Mouse (Mus musculus) limb, embryonic 14.5 days (tissue): ENCODE results near the gene Myo1d. TPM values are rescaled to one million over a fixed set of nuclear protein-coding genes. Genes with fewer than 3 reads are reported as not detected.

Source experiments
- ATAC-seq: fragments of 200-750 bp; cut with Nextera tagmentation; 2 replicates; pipeline ENCODE4 v1.8.0; 2017; ENCODE audit warnings: low read depth, moderate number of reproducible peaks, moderate TSS enrichment; ENCODE audit not compliant: low FRiP score
- DNase-seq: peaks from one replicate; pipeline ENCODE4 v3.0.0-alpha.2; 2015; ENCODE audit warnings: low spot score
- H3K27ac ChIP-seq: fragments of 300-500 bp; sonication (generic); replicated peaks from 2 replicates; pipeline ENCODE4 v1.5.1; 2014; ENCODE audit warnings: low read depth, mild to moderate bottlenecking, low read length, moderate library complexity, mixed read lengths
- H3K27me3 ChIP-seq: fragments of 300-500 bp; sonication (generic); 2 replicates; pipeline ENCODE4 v1.6.1; 2014; ENCODE audit warnings: low read length, mixed read lengths; ENCODE audit not compliant: control insufficient read depth, insufficient read depth
- H3K36me3 ChIP-seq: fragments of 300-500 bp; sonication (generic); 2 replicates; pipeline ENCODE4 v1.6.1; 2014; ENCODE audit warnings: mild to moderate bottlenecking, low read length, moderate library complexity, mixed read lengths; ENCODE audit not compliant: control insufficient read depth, insufficient read depth
- H3K4me1 ChIP-seq: fragments of 300-500 bp; sonication (generic); 2 replicates; pipeline ENCODE4 v1.6.1; 2014; ENCODE audit warnings: antibody characterized with exemption, low read length, mixed read lengths; ENCODE audit not compliant: control insufficient read depth, insufficient read depth
- H3K4me2 ChIP-seq: fragments of 300-500 bp; sonication (generic); replicated peaks from 2 replicates; pipeline ENCODE4 v1.6.1; 2014; ENCODE audit warnings: low read depth, mild to moderate bottlenecking, low read length, moderate library complexity; ENCODE audit not compliant: severe bottlenecking
- H3K4me3 ChIP-seq: fragments of 300-500 bp; sonication (generic); replicated peaks from 2 replicates; pipeline ENCODE4 v1.5.1; 2014; ENCODE audit warnings: low read length
- H3K9ac ChIP-seq: fragments of 300-500 bp; sonication (generic); 2 replicates; pipeline ENCODE4 v1.6.1; 2014; ENCODE audit warnings: mild to moderate bottlenecking, low read depth, low read length, moderate library complexity; ENCODE audit not compliant: severe bottlenecking
- H3K9me3 ChIP-seq: fragments of 300-500 bp; sonication (generic); 2 replicates; pipeline ENCODE4 v1.6.1; 2016; ENCODE audit warnings: low read length; ENCODE audit not compliant: control insufficient read depth
- POLR2A ChIP-seq: fragments of 200-500 bp; IDR thresholded peaks from 2 replicates; pipeline ENCODE4 v1.8.0; 2012; ENCODE audit warnings: inconsistent platforms, mild to moderate bottlenecking, moderate library complexity, borderline replicate concordance; ENCODE audit not compliant: insufficient read depth, insufficient read length; ENCODE audit errors: extremely low read depth
- WGBS: fragments of 180-500 bp; shearing (Covaris S2); extraction: QIAGEN DNeasy Blood & Tissue Kit; methylation state at CpG from one replicate; pipeline ENCODE4 v1.1.7; 2014; 5-methylcytosine and 5-hydroxymethylcytosine counted together
- polyA plus RNA-seq, 2 experiments: library from polyadenylated mRNA; depleted of rRNA in 1 of 2; stranded (reverse) in 1 of 2; unstranded in 1 of 2; fragments of >200 nt; fragmentation: Nextera tagmentation in 1 of 2; extraction: Ambion mirVana in 1 of 2; gene quantifications; 2 replicates each; pipeline versions ENCODE4 v1.2.1 to v1.2.3; 2012 to 2014

Gene Myo1d
- polyA plus RNA-seq, 2 experiments, result 6.6 to 8.3 TPM

GRCm38 (mm10) chr11:80815354-80815753, 35.5 kb upstream of the Myo1d start:
- no peak for TF ChIP-seq POLR2A
- no peak overlapping the region for H3K27ac ChIP-seq
- no peak for ATAC-seq
- no peak for DNase-seq
- H3K4me3 ChIP-seq, result no peak overlapping the region
- peaks cover 16% of the 10 kb centered on the region for H3K4me1 ChIP-seq
- no peaks in the 10 kb centered on the region for H3K27me3 ChIP-seq
- H3K4me2 ChIP-seq, result no peak overlapping the region
- no peaks in the 10 kb centered on the region for H3K9me3 ChIP-seq
- H3K9ac ChIP-seq, result no peak overlapping the region
- 86% methylated on average over 7 of the region's 7 CpGs for WGBS
- peaks cover 53% of the 10 kb centered on the region for H3K36me3 ChIP-seq

- Histone ChIP-seq H3K4me1 (peaks cover 13% of the 10 kb centered on the region), H3K4me3 (peak overlapping the region; percentile 57), H3K36me3 (peaks cover 32% of the 10 kb centered on the region), H3K9ac (peak overlapping the region; percentile 89), H3K9me3 (no peaks in the 10 kb centered on the region), H3K4me2 (peak overlapping the region; percentile 91), H3K27ac (peak overlapping the region; percentile 80; the same call in 1 of the 2 replicates), H3K27me3 (no peaks in the 10 kb centered on the region)
- TF ChIP-seq POLR2A, result no peak
- DNase-seq, result no peak
- 13% methylated on average over 5 of the region's 5 CpGs for WGBS
- no peak for ATAC-seq
Observed at GRCm38 (mm10) chr11:80811156-80811555, 31.3 kb upstream of the Myo1d start.

GRCm38 (mm10) chr11:80809993-80810821, 30.4 kb upstream of the Myo1d start, which contains the start of gene Tmem98:
TSS of gene Tmem98 (plus strand) at chr11:80810175.
- 2% methylated on average over 42 of the region's 54 CpGs for WGBS

GRCm38 (mm10) chr11:80809666-80809992, 29.8 kb upstream of the Myo1d start:
- Histone ChIP-seq H3K9ac (peak overlapping the region; percentile 89), H3K9me3 (no peaks in the 10 kb centered on the region), H3K36me3 (peaks cover 19% of the 10 kb centered on the region), H3K4me1 (peaks cover 13% of the 10 kb centered on the region), H3K27me3 (no peaks in the 10 kb centered on the region), H3K27ac (peak overlapping the region; percentile 80), H3K4me2 (peak overlapping the region; percentile 91), H3K4me3 (peak overlapping the region; percentile 57)
- 32% methylated on average over 6 of the region's 6 CpGs for WGBS
- DNase-seq (no peak), ATAC-seq (no peak)
- TF ChIP-seq POLR2A, result no peak

More at GRCm38 (mm10) chr11:80809993-80810821, 30.4 kb upstream of the Myo1d start, which contains the start of gene Tmem98:
- H3K4me1 ChIP-seq, result peaks cover 13% of the 10 kb centered on the region
- peak; percentile 35; the same call in 1 of the 2 replicates for TF ChIP-seq POLR2A
- ATAC-seq (peak; percentile 67), DNase-seq (no peak)
- peak within 1 kb of the TSS; percentile 89 for H3K9ac ChIP-seq
- H3K4me3 ChIP-seq, result peak within 1 kb of the TSS; percentile 57
- H3K27ac ChIP-seq, result peak within 1 kb of the TSS; percentile 80
- H3K36me3 ChIP-seq, result peaks cover 22% of the 10 kb centered on the region
- no peaks in the 10 kb centered on the region for H3K27me3 ChIP-seq
- no peaks in the 10 kb centered on the region for H3K9me3 ChIP-seq
- H3K4me2 ChIP-seq, result peak within 1 kb of the TSS; percentile 91

- TF ChIP-seq POLR2A, result no peak
- DNase-seq (no peak), ATAC-seq (no peak)
- peaks cover 9% of the 10 kb centered on the region; the same call in 1 of the 2 replicates for H3K36me3 ChIP-seq
- 72% methylated on average over 6 of the region's 6 CpGs for WGBS
- H3K4me1 ChIP-seq, result peaks cover 13% of the 10 kb centered on the region
- no peak overlapping the region for H3K27ac ChIP-seq
- no peak overlapping the region for H3K4me2 ChIP-seq
- no peak overlapping the region for H3K4me3 ChIP-seq
- H3K9ac ChIP-seq, result no peak overlapping the region
- no peaks in the 10 kb centered on the region for H3K9me3 ChIP-seq
- no peaks in the 10 kb centered on the region for H3K27me3 ChIP-seq
Observed at GRCm38 (mm10) chr11:80808551-80809070, 28.8 kb upstream of the Myo1d start.
